Mouse (Mus musculus): ENCODE measurements at regions not wholly inside any gene's neighbourhood (a gene's known extent, or its start where the extent isn't known, plus 50 kb on each side); places are given as distances from the start of the nearest gene placed in this dataset.

DNA sequence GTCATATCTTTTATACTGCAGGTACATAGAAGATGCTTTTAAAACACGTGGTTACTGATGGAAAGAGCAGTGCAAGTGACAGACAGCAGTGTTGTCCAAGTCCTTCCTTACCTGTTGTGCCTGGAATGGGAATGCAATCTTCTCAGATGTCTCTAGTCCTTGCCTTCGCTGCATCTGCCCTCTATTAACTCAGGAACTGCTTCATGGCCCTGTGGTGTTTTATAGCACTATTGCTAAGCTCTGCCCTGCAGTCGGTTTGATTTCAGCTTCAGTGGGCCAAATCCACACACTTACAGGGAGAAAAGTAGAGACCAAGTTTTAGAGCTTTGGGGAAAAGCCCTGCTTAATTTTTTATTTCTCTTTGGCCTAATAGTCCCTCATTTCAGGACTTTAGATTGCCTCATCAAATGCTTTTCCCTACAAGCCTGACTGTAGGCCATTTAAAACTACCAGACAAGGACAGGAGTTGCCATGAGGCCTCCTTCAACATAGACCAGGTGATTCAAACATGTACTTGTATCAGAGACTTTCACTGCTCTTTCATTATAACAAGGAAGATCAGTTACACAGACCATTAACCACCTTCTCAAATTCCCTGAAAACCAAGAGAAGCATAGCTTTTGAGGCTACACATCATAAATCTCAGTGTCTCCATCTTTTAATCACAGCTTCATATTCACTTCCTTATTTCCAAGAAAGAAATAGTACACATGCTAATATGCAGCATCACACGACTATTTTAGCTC lies 358.7 kb downstream of the Dnajb9 start:
- DNase-seq (ENCODE audit: low read depth, low spot score) = no peak

DNA sequence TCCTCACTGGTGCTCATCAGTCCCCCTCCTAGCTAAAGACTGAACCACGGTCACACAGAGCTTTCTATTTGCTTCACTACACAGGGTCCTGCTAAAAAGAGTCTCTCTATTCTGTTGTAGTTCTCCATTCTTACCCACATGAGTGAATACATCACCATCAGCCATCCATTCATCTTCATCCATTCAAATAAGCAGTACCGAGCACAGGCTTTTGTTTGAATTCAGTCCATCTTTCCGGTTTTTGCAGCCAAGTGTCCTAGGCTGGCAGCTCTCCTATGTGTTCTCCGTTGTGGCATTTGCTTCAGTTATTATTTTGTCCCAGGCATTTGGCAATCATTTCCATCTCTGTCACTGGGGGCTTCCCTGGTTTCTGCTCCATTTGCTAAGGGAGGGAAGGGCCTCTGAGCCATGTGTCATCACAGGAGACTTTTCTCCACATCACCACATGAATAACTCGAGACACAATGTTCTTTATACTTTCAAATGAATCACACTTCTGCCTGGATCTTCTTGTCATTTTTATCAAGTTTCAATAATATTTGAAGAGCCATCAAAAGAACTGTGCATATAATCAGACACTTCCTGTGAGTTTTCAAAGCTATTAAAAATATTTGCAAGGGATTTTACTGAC lies 366.1 kb downstream of the Dnajb9 start:
- DNase-seq (ENCODE audit: low read depth, low spot score) = no peak

DNA sequence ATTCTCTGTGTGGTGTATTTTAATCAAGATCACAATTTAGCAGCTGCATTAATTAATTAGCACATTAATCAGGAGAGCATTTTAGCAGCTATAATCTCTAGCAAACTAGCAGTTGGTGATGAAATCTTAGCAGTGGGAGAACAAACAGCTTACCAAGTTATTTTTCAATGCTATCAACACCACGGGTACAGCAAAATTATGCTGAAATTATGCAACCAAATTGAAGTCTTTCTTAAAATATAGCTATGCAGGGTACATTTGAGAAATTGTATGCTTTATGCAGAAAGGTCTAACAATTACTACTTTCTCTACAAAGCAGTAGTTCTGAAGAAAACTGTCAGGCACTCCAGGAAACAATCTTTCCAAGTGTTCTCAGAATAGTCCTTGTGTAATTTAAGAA lies 378.1 kb downstream of the Dnajb9 start:
- DNase-seq (ENCODE audit: low read depth, low spot score) = no peak

DNA sequence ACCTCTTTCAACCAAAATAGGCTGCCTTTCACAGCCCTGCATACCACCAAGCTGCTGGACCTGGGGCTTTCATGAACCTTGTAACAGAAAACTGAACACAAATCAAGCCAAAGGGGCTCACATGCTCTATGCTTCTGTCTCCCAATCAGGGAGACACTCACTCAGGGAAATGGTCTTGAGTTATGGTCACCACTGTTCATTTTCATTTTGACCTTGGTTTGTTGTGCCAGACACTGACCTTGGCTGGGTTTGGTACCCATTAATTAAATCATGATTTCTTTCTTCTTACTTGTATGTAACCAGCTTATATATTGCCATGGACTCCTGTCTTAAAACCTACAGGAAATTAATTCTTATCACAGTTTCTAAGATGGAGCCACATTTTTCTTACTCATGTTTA lies 381.5 kb downstream of the Dnajb9 start:
- DNase-seq (ENCODE audit: low read depth, low spot score) = no peak

DNA sequence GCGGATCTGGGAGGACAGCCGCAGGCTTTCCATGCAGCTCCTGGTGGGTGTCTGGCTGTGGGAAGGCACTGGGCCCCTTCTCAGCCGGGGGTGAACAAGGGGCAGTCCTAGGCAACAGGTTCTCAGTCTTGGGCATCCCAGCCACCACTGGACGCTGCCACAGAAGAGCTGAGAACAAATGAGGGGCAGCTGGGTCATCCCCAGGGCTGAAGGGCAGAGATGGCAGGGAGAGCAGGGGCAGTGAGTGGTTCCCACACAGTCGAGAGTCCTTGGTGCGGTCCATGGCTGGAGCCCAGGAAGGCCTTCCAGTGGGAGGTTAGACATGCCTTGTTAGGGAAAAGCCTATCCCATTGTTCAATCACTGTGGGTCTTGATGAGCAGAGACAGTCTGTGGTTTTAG lies 382.2 kb downstream of the Dnajb9 start:
- DNase-seq (ENCODE audit: low read depth, low spot score) = no peak

DNA sequence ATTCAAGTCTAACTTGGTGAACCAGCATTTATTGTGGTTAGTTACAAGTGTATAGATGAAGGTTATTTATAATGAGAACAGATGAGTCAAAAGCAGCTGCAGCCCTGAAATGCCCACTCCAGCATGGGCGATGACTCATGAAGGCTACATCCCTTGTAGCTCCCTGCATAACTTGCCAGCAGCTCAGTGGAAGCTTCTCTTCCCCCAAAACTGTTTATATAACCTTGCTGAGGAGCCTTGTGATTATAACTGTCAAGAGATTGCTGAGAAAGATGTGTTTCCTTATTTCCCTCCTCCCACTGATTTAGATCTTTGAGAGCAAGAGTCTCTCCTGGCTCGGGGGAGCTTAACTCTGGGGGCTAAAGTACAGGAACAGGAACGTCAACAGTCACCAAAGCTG lies 382.8 kb downstream of the Dnajb9 start:
- DNase-seq (ENCODE audit: low read depth, low spot score) = no peak

DNA sequence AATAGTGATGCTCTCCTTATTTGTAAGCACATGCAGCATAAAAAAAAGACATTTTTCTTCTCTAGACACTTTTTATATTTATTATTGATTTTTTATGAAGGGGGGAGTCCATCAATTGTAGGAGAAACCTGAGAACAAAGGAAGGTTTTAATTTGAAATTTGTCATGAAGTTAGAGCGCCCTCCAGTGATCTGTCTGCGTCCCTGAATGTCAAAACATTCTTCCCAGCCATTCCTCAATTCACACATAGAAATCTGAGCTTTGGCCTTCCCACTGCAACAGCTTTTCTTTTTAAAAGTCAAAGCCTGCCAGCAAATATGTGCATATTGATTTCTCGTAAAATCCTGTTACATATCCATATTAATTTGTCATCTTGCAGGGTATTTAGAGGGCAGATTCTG lies 396.6 kb downstream of the Dnajb9 start:
- DNase-seq (ENCODE audit: low read depth, low spot score) = peak; percentile 13

DNA sequence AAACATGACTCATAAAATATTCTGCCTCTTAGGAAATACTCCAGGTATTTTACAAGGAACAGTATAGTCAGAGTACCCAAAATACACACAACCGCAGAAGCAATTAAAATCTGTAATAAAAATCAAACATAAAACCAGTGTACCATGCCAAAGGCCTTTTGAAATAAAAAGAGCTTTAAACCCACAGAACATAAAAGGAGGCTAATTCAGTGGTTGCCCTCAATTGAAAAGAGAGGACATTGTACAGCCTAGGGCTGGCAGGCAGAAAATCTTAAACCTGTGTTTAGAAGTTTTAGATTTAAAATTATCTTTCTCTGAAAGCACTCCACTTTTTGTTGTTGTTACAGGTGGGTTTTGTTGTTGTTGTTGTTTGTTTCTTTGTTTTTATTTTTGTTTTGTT lies 437.4 kb downstream of the Dnajb9 start:
- no peak for DNase-seq (ENCODE audit: low read depth, low spot score)

DNA sequence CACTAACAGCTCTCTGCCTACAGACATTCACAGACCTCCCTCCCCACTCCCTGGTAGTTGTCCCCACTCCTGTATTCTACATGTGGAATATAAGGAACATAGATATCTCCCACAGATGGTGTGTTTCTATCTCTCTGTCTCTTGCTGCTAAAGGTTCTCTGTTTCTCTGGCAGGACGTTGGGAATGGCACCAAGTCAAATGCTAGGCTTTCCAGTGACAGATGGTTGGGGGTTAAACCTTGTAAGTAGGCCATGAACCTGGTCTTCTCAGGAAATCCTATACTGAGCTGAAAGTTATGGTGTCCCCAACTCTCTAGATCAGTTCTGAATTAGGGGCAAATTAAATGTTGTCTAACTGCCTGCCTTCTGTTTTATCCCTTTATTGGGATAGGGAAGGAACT lies 448.0 kb downstream of the Dnajb9 start:
- no peak for DNase-seq (ENCODE audit: low read depth, low spot score)
